Mouse (Mus musculus) spleen, adult 12 weeks (tissue): ENCODE data around the gene Rnf32.

Source experiments
- DNase-seq: peaks from one replicate; pipeline ENCODE4 v3.0.0; 2022; ENCODE audit warnings: low spot score

The Rnf32 gene

DNA sequence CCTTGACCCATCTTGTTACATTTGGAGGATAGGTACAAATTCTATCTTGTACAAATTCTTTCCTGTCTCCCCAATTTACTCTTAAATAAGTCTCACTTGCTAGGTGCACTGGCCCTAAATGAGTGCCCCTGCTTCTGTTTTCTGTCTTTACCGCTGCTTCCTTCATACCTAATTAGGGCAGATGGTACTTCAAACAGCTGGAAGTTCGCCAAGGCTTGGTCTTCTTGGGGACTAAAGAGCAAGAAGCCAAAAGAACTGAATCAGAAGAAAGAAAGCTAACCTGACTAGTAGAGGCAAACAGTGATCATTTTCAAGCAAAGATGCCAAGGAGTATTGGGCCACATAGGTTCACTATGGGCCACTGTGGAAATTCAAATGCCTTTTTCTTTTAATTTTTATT lies 77.6 kb downstream of the Rnf32 start:
- no peak for DNase-seq

DNA sequence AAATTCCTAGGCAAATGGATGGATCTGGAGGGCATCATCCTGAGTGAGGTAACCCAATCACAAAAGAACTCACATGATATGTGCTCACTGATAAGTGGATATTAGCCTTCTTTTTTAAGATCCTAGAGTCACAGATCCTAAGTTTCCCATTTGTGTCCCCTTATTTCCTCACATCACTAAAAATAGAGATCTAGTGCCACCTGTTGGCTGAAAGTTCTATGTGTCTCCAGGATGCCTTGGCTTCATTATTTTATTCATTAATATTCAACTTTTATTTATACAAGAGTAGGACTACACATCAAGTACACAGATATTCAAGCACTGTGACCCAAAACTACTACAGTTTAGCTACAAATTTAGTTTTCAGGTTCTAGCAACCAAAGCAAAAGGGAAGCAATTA lies 79.0 kb downstream of the Rnf32 start:
- DNase-seq, result no peak
